Mouse (Mus musculus): Measurements from ENCODE around the gene Tab3. TPM values are rescaled to one million over a fixed set of nuclear protein-coding genes. Genes with fewer than 3 reads are reported as not detected.
A peak's percentile ranks its signal among the peaks of the same experiment; 100 is the strongest.

The Tab3 gene
- total and polyA plus RNA-seq, 2 experiments from 2014 or later: 2.0 to 17.7 TPM

DNA sequence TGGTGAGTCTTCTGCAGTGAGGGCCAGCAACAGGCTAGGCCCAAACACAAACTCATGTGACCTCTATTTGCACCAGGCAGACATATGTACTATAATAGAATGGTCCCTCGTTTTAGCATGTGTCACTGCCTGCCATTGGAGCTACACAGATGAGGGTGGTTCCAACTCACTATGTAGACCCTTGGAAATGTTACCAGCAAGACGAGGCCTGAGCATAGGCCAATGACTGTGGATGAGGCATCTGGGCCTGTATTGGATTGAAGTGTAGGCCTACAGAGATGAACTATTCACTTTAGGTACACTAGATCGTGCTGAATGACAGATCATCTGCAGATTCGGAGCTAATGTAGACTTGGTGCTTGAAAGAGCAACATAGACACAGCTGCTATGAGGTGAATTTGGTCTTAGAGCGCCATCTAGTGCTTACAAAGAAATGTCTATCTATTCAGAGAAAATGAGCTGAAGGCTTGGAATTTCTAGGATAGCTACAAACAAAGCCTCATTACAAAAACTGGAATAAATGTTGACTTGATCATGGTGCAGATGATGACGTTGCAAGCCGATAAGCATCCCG, 72.5 kb downstream of the Tab3 start:
- no peak overlapping the region for H3K27ac ChIP-seq (ENCODE audit: low read depth)
- H3K4me2 ChIP-seq (ENCODE audit: low read depth, low read length): no peak overlapping the region
- H3K27me3 ChIP-seq (ENCODE audit: control insufficient read depth, insufficient read depth, low read length): no peaks in the 10 kb centered on the region
- DNase-seq (ENCODE audit: low spot score) (peak; percentile 66), ATAC-seq (ENCODE audit: insufficient read depth, low read depth) (no peak; the same call in 1 of the 2 replicates)
- H3K4me1 ChIP-seq (ENCODE audit: control insufficient read depth, insufficient read depth): no peaks in the 10 kb centered on the region
- no peak overlapping the region for H3K4me3 ChIP-seq (ENCODE audit: low read depth, low read length)
- H3K9me3 ChIP-seq (replicated peaks; ENCODE audit: control insufficient read depth, low read length): no peaks in the 10 kb centered on the region
- no peak overlapping the region for H3K9ac ChIP-seq (replicated peaks; ENCODE audit: low read depth, low read length)
- no peaks in the 10 kb centered on the region for H3K36me3 ChIP-seq (replicated peaks; ENCODE audit: control insufficient read depth, insufficient read depth, low read length)
- WGBS: 28% methylated on average over 8 of the region's 8 CpGs
- TF ChIP-seq EP300 (IDR thresholded peaks at IDR 0.05; ENCODE audit: low read depth): no peak
- TF ChIP-seq CTCF (IDR thresholded peaks at IDR 0.05; ENCODE audit: low read depth): peak; percentile 58

DNA sequence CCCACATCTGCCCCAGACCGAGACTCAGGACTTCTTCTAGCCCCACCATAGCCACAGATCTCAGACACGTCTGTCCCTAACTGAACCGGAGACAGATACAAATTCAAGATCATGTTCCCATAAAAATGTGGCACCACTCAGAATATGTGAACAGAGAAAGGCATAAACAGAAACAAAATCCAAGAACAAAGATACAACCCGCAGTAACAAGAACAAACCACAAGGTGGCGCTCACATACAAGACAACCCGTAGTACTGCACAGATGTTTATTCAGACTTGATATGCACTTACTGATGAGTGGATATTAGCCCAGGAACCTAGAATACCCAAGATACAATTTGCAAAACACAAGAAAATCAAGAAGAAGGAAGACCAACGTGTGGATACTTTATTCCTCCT, 103.0 kb downstream of the Tab3 start:
- no peak overlapping the region for H3K4me2 ChIP-seq (ENCODE audit: low read depth, low read length)
- no peaks in the 10 kb centered on the region for H3K9me3 ChIP-seq (replicated peaks; ENCODE audit: control insufficient read depth, low read length)
- H3K4me3 ChIP-seq (ENCODE audit: low read depth, low read length): no peak overlapping the region
- peak; percentile 5 for DNase-seq (ENCODE audit: low spot score)
- H3K9ac ChIP-seq (replicated peaks; ENCODE audit: low read depth, low read length): no peak overlapping the region
- no peak for ATAC-seq (ENCODE audit: insufficient read depth, low read depth)
- no peak overlapping the region for H3K27ac ChIP-seq (ENCODE audit: low read depth)
- WGBS: 17% methylated on average over 7 of the region's 7 CpGs
- H3K4me1 ChIP-seq (ENCODE audit: control insufficient read depth, insufficient read depth): no peaks in the 10 kb centered on the region
- H3K27me3 ChIP-seq (ENCODE audit: control insufficient read depth, insufficient read depth, low read length): no peaks in the 10 kb centered on the region
- H3K36me3 ChIP-seq (replicated peaks; ENCODE audit: control insufficient read depth, insufficient read depth, low read length): no peaks in the 10 kb centered on the region
- TF ChIP-seq CTCF (IDR thresholded peaks at IDR 0.05; ENCODE audit: low read depth) (peak; percentile 75), EP300 (IDR thresholded peaks at IDR 0.05; ENCODE audit: low read depth) (no peak)

DNA sequence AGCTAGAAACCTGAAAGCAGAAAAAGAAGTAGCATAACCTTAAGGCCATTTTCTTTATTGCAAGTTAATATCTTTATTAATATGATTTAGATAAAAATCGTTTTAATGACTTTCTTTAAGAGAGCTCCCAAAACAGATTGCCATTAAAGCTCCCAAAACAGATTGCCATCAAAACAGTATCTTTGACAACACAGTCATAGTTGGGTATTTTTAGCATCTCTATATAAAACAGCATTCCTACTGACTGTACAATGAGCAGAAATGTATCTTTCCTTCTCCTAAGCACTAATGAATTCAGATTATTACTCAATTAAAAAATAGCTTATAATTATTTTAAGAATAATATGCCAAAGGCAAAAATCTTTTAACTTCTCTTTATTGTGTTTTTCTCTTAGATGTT, 108.3 kb downstream of the Tab3 start:
- H3K9me3 ChIP-seq (replicated peaks; ENCODE audit: control insufficient read depth, low read length): no peaks in the 10 kb centered on the region
- no peak overlapping the region for H3K27ac ChIP-seq (ENCODE audit: low read depth)
- H3K36me3 ChIP-seq (replicated peaks; ENCODE audit: control insufficient read depth, insufficient read depth, low read length): no peaks in the 10 kb centered on the region
- no peak overlapping the region for H3K4me3 ChIP-seq (ENCODE audit: low read depth, low read length)
- no peaks in the 10 kb centered on the region for H3K4me1 ChIP-seq (ENCODE audit: control insufficient read depth, insufficient read depth)
- H3K27me3 ChIP-seq (ENCODE audit: control insufficient read depth, insufficient read depth, low read length): no peaks in the 10 kb centered on the region
- DNase-seq (ENCODE audit: low spot score) (no peak), ATAC-seq (ENCODE audit: insufficient read depth, low read depth) (no peak)
- WGBS: 24% methylated on average over 1 of the region's 1 CpGs
- TF ChIP-seq CTCF (IDR thresholded peaks at IDR 0.05; ENCODE audit: low read depth) (no peak), EP300 (IDR thresholded peaks at IDR 0.05; ENCODE audit: low read depth) (no peak)
- H3K9ac ChIP-seq (replicated peaks; ENCODE audit: low read depth, low read length): no peak overlapping the region
- H3K4me2 ChIP-seq (ENCODE audit: low read depth, low read length): no peak overlapping the region

DNA sequence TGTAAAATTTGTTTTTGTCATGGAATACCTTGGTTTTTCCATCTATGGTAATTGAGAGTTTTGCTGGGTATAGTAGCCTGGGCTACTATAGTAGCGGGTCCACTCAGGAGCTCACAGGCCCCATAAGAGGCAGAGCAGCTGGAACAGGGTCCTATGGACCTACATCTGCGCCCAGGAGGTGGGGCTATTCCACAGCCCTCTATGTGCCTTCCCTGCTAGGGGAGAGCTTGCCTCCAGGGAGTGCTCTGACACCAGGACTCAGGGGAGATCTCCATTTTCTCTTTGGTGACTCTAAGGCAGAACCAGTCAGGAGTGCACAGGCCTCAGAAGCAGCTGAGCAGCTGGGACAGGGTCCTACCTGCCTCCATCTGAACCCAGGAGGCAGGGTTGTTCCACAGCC, 109.9 kb downstream of the Tab3 start:
- Histone ChIP-seq H3K36me3 (replicated peaks; ENCODE audit: control insufficient read depth, insufficient read depth, low read length) (no peaks in the 10 kb centered on the region), H3K9me3 (replicated peaks; ENCODE audit: control insufficient read depth, low read length) (no peaks in the 10 kb centered on the region), H3K27ac (ENCODE audit: low read depth) (no peak overlapping the region), H3K4me1 (ENCODE audit: control insufficient read depth, insufficient read depth) (no peaks in the 10 kb centered on the region), H3K9ac (replicated peaks; ENCODE audit: low read depth, low read length) (no peak overlapping the region), H3K4me2 (ENCODE audit: low read depth, low read length) (no peak overlapping the region), H3K27me3 (ENCODE audit: control insufficient read depth, insufficient read depth, low read length) (no peaks in the 10 kb centered on the region), H3K4me3 (ENCODE audit: low read depth, low read length) (no peak overlapping the region)
- no peak for TF ChIP-seq CTCF (IDR thresholded peaks at IDR 0.05; ENCODE audit: low read depth)
- no peak for TF ChIP-seq EP300 (IDR thresholded peaks at IDR 0.05; ENCODE audit: low read depth)
- no peak for ATAC-seq (ENCODE audit: insufficient read depth, low read depth)
- WGBS: 57% methylated on average over 2 of the region's 2 CpGs
- DNase-seq (ENCODE audit: low spot score): no peak

Small RNA genes lying within 50 kb of the gene (microRNA-seq; reads per million reads assigned to microRNA genes)
- not detected for gene Gm44378

Other genes starting within 250 kb of the Tab3 start
- 22.6 and 24.0 TPM in 2 replicates for gene Gk, start 202.8 kb downstream of the Tab3 start, total RNA-seq (2014; rRNA removed; ENCODE audit: low replicate concordance)
- 17.9 and 18.7 TPM in 2 replicates for gene Gk, start 202.8 kb downstream of the Tab3 start, polyA plus RNA-seq (2015; fragmentation: Nextera tagmentation; extraction: Ambion mirVana)

All from heart, postnatal 0 days (tissue).